Comparison of ENCODE assay signal across 10 mouse cellular contexts in genomic region chr2:91096524-91096923, GRCm38 (mm10). TPM values are rescaled to one million over a fixed set of nuclear protein-coding genes. Genes with fewer than 3 reads are reported as not detected.
DNase-seq lines count a peak whose midpoint lies in the region; ATAC-seq and TF ChIP-seq lines count a peak whose summit lies in the region.
"Had no signal": no experiment of that assay in that cellular context is flagged by ENCODE, and none has a peak within 500 bp of the region (broad histone marks: within the 10 kb centered on the region; RNA-seq: fewer than 3 reads in every experiment).

No protein-coding gene starts in this region.

- TF ChIP-seq POLR2A in small intestine, adult 2 months (IDR thresholded peaks at IDR 0.05; ENCODE audit: low read depth, low read length): no peak

- peak; percentile 69 for ATAC-seq in liver, embryonic 13.5 days (ENCODE audit: low read depth)
- no peak for ATAC-seq in forebrain, embryonic 12.5 days (ENCODE audit: low FRiP score)
- ATAC-seq in midbrain, embryonic 15.5 days (replicated peaks): no peak

- WGBS in liver, embryonic 13.5 days (ENCODE audit: insufficient replicate concordance): 22% methylated on average over 14 of the region's 14 CpGs
- 62% methylated on average over 14 of the region's 14 CpGs for WGBS in small intestine, adult 2 months
- 79% methylated on average over 14 of the region's 14 CpGs for WGBS in forebrain, embryonic 12.5 days
- WGBS in midbrain, embryonic 15.5 days: 78% methylated on average over 14 of the region's 14 CpGs

- no peaks in the 10 kb centered on the region for H3K27me3 ChIP-seq in liver, embryonic 13.5 days
- H3K27me3 ChIP-seq in small intestine, adult 2 months (ENCODE audit: control insufficient read depth, insufficient read depth, low read length): no peaks in the 10 kb centered on the region
- no peaks in the 10 kb centered on the region for H3K27me3 ChIP-seq in forebrain, embryonic 12.5 days
- H3K27me3 ChIP-seq in midbrain, embryonic 15.5 days (replicated peaks): no peaks in the 10 kb centered on the region
- H3K27me3 ChIP-seq: kidney, embryonic 15.5 days had no signal

- no peaks in the 10 kb centered on the region for H3K9me3 ChIP-seq in liver, embryonic 13.5 days (replicated peaks)
- no peaks in the 10 kb centered on the region for H3K9me3 ChIP-seq in forebrain, embryonic 12.5 days
- no peaks in the 10 kb centered on the region for H3K9me3 ChIP-seq in midbrain, embryonic 15.5 days
- H3K9me3 ChIP-seq: kidney, embryonic 15.5 days had no signal

- TF ChIP-seq CTCF in small intestine, adult 2 months (IDR thresholded peaks at IDR 0.05; ENCODE audit: extremely low read depth, insufficient read length, insufficient replicate concordance, low read depth, low read length): no peak

- peak overlapping the region; percentile 58 for H3K27ac ChIP-seq in liver, embryonic 13.5 days
- peak overlapping the region; percentile 67 for H3K27ac ChIP-seq in small intestine, adult 2 months (ENCODE audit: insufficient read depth, low read depth, low read length)
- H3K27ac ChIP-seq in forebrain, embryonic 12.5 days: no peak overlapping the region
- H3K27ac ChIP-seq in midbrain, embryonic 15.5 days: no peak overlapping the region
- H3K27ac ChIP-seq: kidney, embryonic 15.5 days had no signal

- H3K4me1 ChIP-seq in liver, embryonic 13.5 days (replicated peaks): peaks cover 42% of the 10 kb centered on the region
- H3K4me1 ChIP-seq in small intestine, adult 2 months (ENCODE audit: control insufficient read depth, insufficient read depth, insufficient read length, low read length): no peaks in the 10 kb centered on the region
- H3K4me1 ChIP-seq in forebrain, embryonic 12.5 days: no peaks in the 10 kb centered on the region
- H3K4me1 ChIP-seq in midbrain, embryonic 15.5 days: no peaks in the 10 kb centered on the region

- H3K36me3 ChIP-seq in liver, embryonic 13.5 days: no peaks in the 10 kb centered on the region
- H3K36me3 ChIP-seq in small intestine, adult 2 months (ENCODE audit: control insufficient read depth, insufficient read depth, low read length): no peaks in the 10 kb centered on the region
- H3K36me3 ChIP-seq in forebrain, embryonic 12.5 days (replicated peaks): no peaks in the 10 kb centered on the region
- H3K36me3 ChIP-seq in midbrain, embryonic 15.5 days (replicated peaks): no peaks in the 10 kb centered on the region
- H3K36me3 ChIP-seq: kidney, embryonic 15.5 days had no signal

- peak overlapping the region; percentile 50 for H3K9ac ChIP-seq in liver, embryonic 13.5 days
- H3K9ac ChIP-seq in forebrain, embryonic 12.5 days: no peak overlapping the region
- no peak overlapping the region for H3K9ac ChIP-seq in midbrain, embryonic 15.5 days
- H3K9ac ChIP-seq: kidney, embryonic 15.5 days had no signal

- peak overlapping the region; percentile 45 for H3K4me2 ChIP-seq in liver, embryonic 13.5 days
- no peak overlapping the region for H3K4me2 ChIP-seq in forebrain, embryonic 12.5 days
- no peak overlapping the region for H3K4me2 ChIP-seq in midbrain, embryonic 15.5 days
- H3K4me2 ChIP-seq: kidney, embryonic 15.5 days had no signal

- peak; percentile 24 for DNase-seq in kidney, postnatal 10 days
- DNase-seq in kidney, postnatal 25 days: no peak
- DNase-seq in brain, adult 2 months (ENCODE audit: low read depth, low spot score): peak; percentile 30
- peak; percentile 62 for DNase-seq in liver, embryonic 13.5 days
- no peak for DNase-seq in embryo, embryonic 11 days
- DNase-seq: retina, postnatal 1 day had no signal

- H3K4me3 ChIP-seq in liver, embryonic 13.5 days (replicated peaks): peak overlapping the region; percentile 41
- peak overlapping the region; percentile 65 for H3K4me3 ChIP-seq in small intestine, adult 2 months (ENCODE audit: low read depth, low read length)
- no peak overlapping the region for H3K4me3 ChIP-seq in forebrain, embryonic 12.5 days (replicated peaks)
- H3K4me3 ChIP-seq in midbrain, embryonic 15.5 days: no peak overlapping the region
- H3K4me3 ChIP-seq: kidney, embryonic 15.5 days had no signal

RNA-seq across cellular contexts. Expression of gene Spi1, which starts 14.3 kb away (rescaled TPM):
- polyA plus RNA-seq in liver, embryonic 13.5 days (2015; fragmentation: Nextera tagmentation; extraction: Ambion mirVana): 14.1 and 15.1 TPM in 2 replicates
- polyA plus RNA-seq in small intestine, adult 2 months (2012; rRNA removed): 20.3 and 28.8 TPM in 2 replicates
- polyA plus RNA-seq in forebrain, embryonic 12.5 days (2016; fragmentation: Nextera tagmentation; extraction: Ambion mirVana): 1.7 and 2.7 TPM in 2 replicates
- polyA plus RNA-seq in midbrain, embryonic 15.5 days (2015; fragmentation: Nextera tagmentation; extraction: Ambion mirVana): 3.3 and 4.2 TPM in 2 replicates

RNA-seq across cellular contexts. Expression of gene Mybpc3, which starts 21.4 kb away (rescaled TPM):
- polyA plus RNA-seq in liver, embryonic 13.5 days (2015; fragmentation: Nextera tagmentation; extraction: Ambion mirVana): 0.14 and 0.95 TPM in 2 replicates
- 0.04 and 0.05 TPM in 2 replicates for polyA plus RNA-seq in small intestine, adult 2 months (2012; rRNA removed)
- polyA plus RNA-seq in forebrain, embryonic 12.5 days (2016; fragmentation: Nextera tagmentation; extraction: Ambion mirVana): 0.14 and 0.19 TPM in 2 replicates
- polyA plus RNA-seq in midbrain, embryonic 15.5 days (2015; fragmentation: Nextera tagmentation; extraction: Ambion mirVana): 0.05 and 0.41 TPM in 2 replicates

RNA-seq across cellular contexts. Expression of gene Slc39a13, which starts 26.3 kb away (rescaled TPM):
- polyA plus RNA-seq in liver, embryonic 13.5 days (2015; fragmentation: Nextera tagmentation; extraction: Ambion mirVana): 10.6 and 10.9 TPM in 2 replicates
- 16.9 and 17.8 TPM in 2 replicates for polyA plus RNA-seq in small intestine, adult 2 months (2012; rRNA removed)
- polyA plus RNA-seq in forebrain, embryonic 12.5 days (2016; fragmentation: Nextera tagmentation; extraction: Ambion mirVana): 22.6 and 24.3 TPM in 2 replicates
- 35.7 and 36.8 TPM in 2 replicates for polyA plus RNA-seq in midbrain, embryonic 15.5 days (2015; fragmentation: Nextera tagmentation; extraction: Ambion mirVana)

RNA-seq across cellular contexts. Expression of gene Psmc3, which starts 42.7 kb away (rescaled TPM):
- polyA plus RNA-seq in liver, embryonic 13.5 days (2015; fragmentation: Nextera tagmentation; extraction: Ambion mirVana): 188 and 213 TPM in 2 replicates
- 41.9 and 79.4 TPM in 2 replicates for polyA plus RNA-seq in small intestine, adult 2 months (2012; rRNA removed)
- polyA plus RNA-seq in forebrain, embryonic 12.5 days (2016; fragmentation: Nextera tagmentation; extraction: Ambion mirVana): 294 and 301 TPM in 2 replicates
- 226 and 233 TPM in 2 replicates for polyA plus RNA-seq in midbrain, embryonic 15.5 days (2015; fragmentation: Nextera tagmentation; extraction: Ambion mirVana)

Comparison
In these comparisons a context has a peak if more than half of its experiments do, and no peak if none do; other contexts are left out.
1. DNase-seq: peak in kidney, postnatal 10 days (single experiment), brain, adult 2 months (single experiment) and liver, embryonic 13.5 days (single experiment); none in kidney, postnatal 25 days (0 of 2) and embryo, embryonic 11 days (single experiment).
2. H3K27ac ChIP-seq: peak in liver, embryonic 13.5 days (single experiment) and small intestine, adult 2 months (single experiment); none in forebrain, embryonic 12.5 days (single experiment) and midbrain, embryonic 15.5 days (single experiment).
3. H3K4me3 ChIP-seq: peak in liver, embryonic 13.5 days (single experiment) and small intestine, adult 2 months (single experiment); none in forebrain, embryonic 12.5 days (single experiment) and midbrain, embryonic 15.5 days (single experiment).